Mouse (Mus musculus) ES-Bruce4 (cell line): ENCODE measurements around the gene 6430548M08Rik. TPM values are rescaled to one million over a fixed set of nuclear protein-coding genes. Genes with fewer than 3 reads are reported as not detected.

Experiments
- H3K27ac ChIP-seq: 2 replicates; pipeline ENCODE4 v1.5.1; 2012; ENCODE audit warnings: low read length, inconsistent platforms; ENCODE audit not compliant: insufficient read depth
- H3K27me3 ChIP-seq: 2 replicates; pipeline ENCODE4 v1.6.1; 2012; ENCODE audit warnings: mild to moderate bottlenecking, low read length, inconsistent platforms; ENCODE audit not compliant: control insufficient read depth, poor library complexity, insufficient read depth, severe bottlenecking
- H3K36me3 ChIP-seq: 2 replicates; pipeline ENCODE4 v1.6.1; 2012; ENCODE audit warnings: inconsistent platforms, mild to moderate bottlenecking, low read length, moderate library complexity; ENCODE audit not compliant: control insufficient read depth, poor library complexity, insufficient read depth, severe bottlenecking
- H3K4me1 ChIP-seq: one replicate; pipeline ENCODE4 v1.8.1; 2011; ENCODE audit warnings: low read length; ENCODE audit not compliant: control insufficient read depth, insufficient read depth
- H3K4me3 ChIP-seq: 2 replicates; pipeline ENCODE4 v1.5.1; 2011; ENCODE audit warnings: low read depth, mild to moderate bottlenecking, low read length
- H3K9ac ChIP-seq: 2 replicates; pipeline ENCODE4 v1.6.1; 2012; ENCODE audit warnings: low read depth, mild to moderate bottlenecking, inconsistent platforms; ENCODE audit not compliant: poor library complexity, severe bottlenecking
- H3K9me3 ChIP-seq: replicated peaks from 2 replicates; pipeline ENCODE4 v1.6.1; 2012; ENCODE audit warnings: mild to moderate bottlenecking, low read length, inconsistent platforms; ENCODE audit not compliant: control insufficient read depth, poor library complexity, insufficient read depth, severe bottlenecking
- CTCF ChIP-seq: IDR thresholded peaks from one replicate; pipeline ENCODE4 v1.8.1; 2011; ENCODE audit warnings: low read depth, low read length
- EP300 ChIP-seq: IDR thresholded peaks from 2 replicates; pipeline ENCODE4 v1.6.1; 2011; ENCODE audit warnings: low read depth, low read length; ENCODE audit not compliant: insufficient read depth
- POLR2A ChIP-seq: IDR thresholded peaks from one replicate; pipeline ENCODE4 v1.8.1; 2011; ENCODE audit warnings: low read length; ENCODE audit not compliant: insufficient read depth
- polyA plus RNA-seq: library from polyadenylated mRNA; stranded (reverse); fragments of >200 nt; gene quantifications from 2 replicates; pipeline ENCODE4 v1.2.4, GENCODE M21; 2011; ENCODE audit warnings: low read depth; ENCODE audit not compliant: missing spikeins, insufficient read depth, insufficient read length

Gene 6430548M08Rik
- polyA plus RNA-seq, 1 experiment, result 0.18 TPM

DNA sequence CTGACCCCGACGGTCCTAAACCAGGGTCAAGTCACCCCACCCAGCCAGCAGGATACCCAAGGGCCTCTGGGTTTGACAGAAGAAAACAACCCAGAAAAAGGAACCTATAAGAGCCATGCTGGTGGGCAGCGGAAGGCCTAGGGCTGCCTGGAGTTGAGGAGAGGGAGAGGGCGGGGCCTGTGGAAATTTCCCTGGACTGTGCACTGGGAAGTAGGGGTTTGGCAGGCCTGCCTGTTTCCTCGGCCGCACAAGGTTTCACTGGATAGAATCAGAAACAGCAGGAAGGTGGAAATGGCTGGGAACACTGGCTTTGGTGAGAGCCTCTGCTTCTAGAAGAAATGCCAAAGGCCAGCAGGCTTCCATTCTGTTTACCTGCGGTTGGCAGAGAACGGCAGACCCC lies 41.1 kb upstream of the 6430548M08Rik start:
- H3K4me1 ChIP-seq, result no peaks in the 10 kb centered on the region
- no peak overlapping the region for H3K9ac ChIP-seq
- H3K4me3 ChIP-seq, result no peak overlapping the region
- no peak for TF ChIP-seq POLR2A
- no peaks in the 10 kb centered on the region for H3K27me3 ChIP-seq
- no peaks in the 10 kb centered on the region for H3K9me3 ChIP-seq
- H3K27ac ChIP-seq, result no peak overlapping the region
- H3K36me3 ChIP-seq, result no peaks in the 10 kb centered on the region

GRCm38 (mm10) chr8:120074516-120074915 lies 39.4 kb upstream of the 6430548M08Rik start:
- no peak for TF ChIP-seq CTCF
- TF ChIP-seq POLR2A, result no peak
- no peak for TF ChIP-seq EP300
- H3K27me3 ChIP-seq, result no peaks in the 10 kb centered on the region
- H3K36me3 ChIP-seq, result no peaks in the 10 kb centered on the region
- H3K9me3 ChIP-seq, result no peaks in the 10 kb centered on the region
- H3K4me3 ChIP-seq, result no peak overlapping the region
- H3K27ac ChIP-seq, result no peak overlapping the region
- H3K4me1 ChIP-seq, result peaks cover 4% of the 10 kb centered on the region
- no peak overlapping the region for H3K9ac ChIP-seq

GRCm38 (mm10) chr8:120075347-120075746 lies 38.6 kb upstream of the 6430548M08Rik start:
- H3K9ac ChIP-seq, result no peak overlapping the region
- H3K36me3 ChIP-seq, result no peaks in the 10 kb centered on the region
- H3K27me3 ChIP-seq, result no peaks in the 10 kb centered on the region
- H3K4me1 ChIP-seq, result peaks cover 4% of the 10 kb centered on the region
- TF ChIP-seq POLR2A, result no peak
- TF ChIP-seq EP300, result no peak
- TF ChIP-seq CTCF, result no peak
- no peak overlapping the region for H3K27ac ChIP-seq
- no peaks in the 10 kb centered on the region for H3K9me3 ChIP-seq
- no peak overlapping the region for H3K4me3 ChIP-seq

DNA sequence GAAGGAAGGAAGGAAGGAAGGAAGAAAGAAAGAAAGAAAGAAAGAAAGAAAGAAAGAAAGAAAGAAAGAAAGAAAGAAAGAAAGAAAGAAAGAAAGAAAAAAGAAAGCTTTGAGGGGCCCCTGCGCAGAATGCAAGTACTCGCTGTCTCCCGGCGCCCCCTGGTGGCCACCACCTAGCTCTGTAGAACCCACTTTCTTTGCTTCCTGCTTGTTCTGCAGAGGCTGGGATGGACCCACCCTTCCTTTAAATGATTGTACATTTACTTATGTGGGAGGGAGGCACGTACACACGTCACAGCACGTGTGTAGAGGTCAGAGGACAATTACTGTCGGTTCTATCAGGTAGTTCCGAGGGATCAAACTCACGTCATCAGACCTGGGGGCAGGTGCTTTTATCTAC lies 35.9 kb upstream of the 6430548M08Rik start:
- Histone ChIP-seq H3K9ac (no peak overlapping the region), H3K4me3 (no peak overlapping the region), H3K4me1 (peaks cover 4% of the 10 kb centered on the region), H3K27me3 (no peaks in the 10 kb centered on the region), H3K27ac (no peak overlapping the region), H3K9me3 (no peaks in the 10 kb centered on the region), H3K36me3 (no peaks in the 10 kb centered on the region)
- TF ChIP-seq CTCF (peak; percentile 66), EP300 (no peak)

DNA sequence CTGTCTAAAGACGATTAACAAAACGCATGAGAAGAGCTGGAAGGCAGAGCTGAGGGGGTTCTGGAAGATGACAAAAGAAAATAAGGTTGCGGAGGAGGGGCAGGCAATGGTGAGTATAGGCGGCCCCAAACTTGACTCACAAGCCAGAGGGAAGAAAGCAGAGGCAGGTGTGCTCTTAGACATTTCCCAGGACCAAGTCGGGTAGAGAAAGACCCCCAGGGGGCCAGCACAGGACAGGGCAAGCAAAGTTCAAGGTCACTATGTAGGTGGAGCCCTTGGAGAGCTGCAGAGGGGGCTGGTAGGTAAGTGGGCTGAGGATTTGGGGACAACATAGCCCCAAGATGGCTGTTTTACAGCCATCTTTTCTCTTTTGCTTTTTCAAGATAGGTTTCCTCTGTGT lies 34.6 kb upstream of the 6430548M08Rik start:
- Histone ChIP-seq H3K4me1 (peaks cover 4% of the 10 kb centered on the region), H3K9me3 (no peaks in the 10 kb centered on the region), H3K27me3 (no peaks in the 10 kb centered on the region), H3K36me3 (no peaks in the 10 kb centered on the region), H3K4me3 (no peak overlapping the region), H3K9ac (no peak overlapping the region), H3K27ac (no peak overlapping the region)
- TF ChIP-seq POLR2A (no peak), EP300 (0 out of 2 replicates have a peak, but pooled peaks have one; percentile 9)

- H3K4me1 ChIP-seq, result peaks cover 4% of the 10 kb centered on the region
- no peak overlapping the region for H3K9ac ChIP-seq
- no peaks in the 10 kb centered on the region for H3K27me3 ChIP-seq
- no peak overlapping the region for H3K27ac ChIP-seq
- no peak overlapping the region for H3K4me3 ChIP-seq
- no peaks in the 10 kb centered on the region for H3K9me3 ChIP-seq
- H3K36me3 ChIP-seq, result no peaks in the 10 kb centered on the region
- TF ChIP-seq CTCF (no peak), EP300 (no peak), POLR2A (no peak)
Measured at GRCm38 (mm10) chr8:120083261-120083660, 30.7 kb upstream of the 6430548M08Rik start.

DNA sequence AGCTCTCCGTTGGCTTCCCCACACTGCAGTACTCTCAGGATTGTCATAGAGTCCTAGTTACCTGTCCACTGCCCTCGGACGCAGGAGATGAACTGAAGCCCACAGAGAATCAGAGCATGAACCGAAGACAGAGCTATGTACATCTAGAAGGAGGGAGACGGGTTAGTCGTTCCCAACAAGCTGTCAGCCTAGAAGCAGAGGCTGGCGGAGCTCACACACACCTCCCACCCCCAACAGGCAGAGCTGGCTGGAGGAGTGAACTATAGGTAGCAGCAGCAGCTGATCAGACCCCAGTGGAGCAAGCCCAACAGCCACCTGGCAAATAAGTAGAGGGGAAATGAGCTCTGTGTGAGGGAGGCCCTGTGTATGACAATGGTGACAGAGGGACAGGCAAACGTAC lies 29.2 kb upstream of the 6430548M08Rik start:
- TF ChIP-seq CTCF, result no peak
- TF ChIP-seq EP300, result no peak
- no peak for TF ChIP-seq POLR2A
- no peaks in the 10 kb centered on the region for H3K4me1 ChIP-seq
- H3K27ac ChIP-seq, result no peak overlapping the region
- H3K9me3 ChIP-seq, result no peaks in the 10 kb centered on the region
- H3K9ac ChIP-seq, result no peak overlapping the region
- no peaks in the 10 kb centered on the region for H3K36me3 ChIP-seq
- H3K4me3 ChIP-seq, result no peak overlapping the region
- H3K27me3 ChIP-seq, result no peaks in the 10 kb centered on the region
